Mouse (Mus musculus) thymus, postnatal 4 days (tissue): ENCODE data around the gene Nxph4.
A peak's percentile ranks its signal among the peaks of the same experiment; 100 is the strongest.

Experiments
- DNase-seq: peaks from one replicate; pipeline ENCODE4 v3.0.0; 2021

Nxph4 gene

DNA sequence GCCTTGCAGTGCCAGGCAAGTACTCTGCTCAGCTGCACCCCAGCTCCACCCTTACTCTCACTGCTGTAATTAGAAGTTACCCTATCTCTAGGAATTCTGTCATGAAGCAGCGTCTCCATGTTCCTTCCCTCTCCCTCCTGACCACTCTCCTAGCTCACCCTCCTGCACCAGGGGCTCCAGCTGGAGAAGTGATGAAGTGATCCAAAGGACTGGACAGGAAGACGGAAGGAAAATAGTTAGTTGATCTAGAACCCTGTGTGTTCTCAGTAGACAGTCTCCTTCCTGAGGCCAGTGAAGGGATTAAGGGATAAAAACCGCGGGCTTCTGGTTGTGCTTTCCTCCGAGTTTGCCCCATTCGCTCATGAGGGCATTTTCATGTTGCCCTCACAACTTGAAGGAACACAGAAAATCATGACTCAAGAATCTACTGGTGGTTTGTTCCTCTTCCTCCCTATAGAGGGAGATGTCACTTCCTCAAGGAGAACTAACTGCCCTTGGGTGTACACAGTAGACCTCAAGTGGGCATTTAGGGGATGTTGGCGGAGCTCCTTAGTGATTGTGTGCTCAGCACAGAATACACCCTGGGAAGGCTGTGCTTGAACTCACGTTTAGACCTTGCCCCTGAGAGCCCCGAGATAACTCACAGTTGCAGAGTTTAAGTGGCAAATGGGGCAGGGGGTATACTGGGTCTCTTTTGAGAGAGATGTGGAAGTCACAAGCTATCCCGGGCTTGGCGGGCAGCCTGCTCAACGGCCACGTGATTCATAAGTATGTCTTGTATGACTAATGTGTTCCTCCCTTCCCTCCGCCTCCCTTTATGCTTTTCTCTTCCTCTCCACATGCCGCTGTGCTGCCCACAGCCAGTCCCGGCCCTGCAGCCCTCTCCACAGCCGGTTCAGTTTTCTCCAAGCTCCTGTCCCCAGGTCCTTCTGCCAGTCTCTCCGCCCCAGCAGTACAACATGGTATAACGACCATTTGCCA, 53.2 kb downstream of the Nxph4 start:
- no peak for DNase-seq

DNA sequence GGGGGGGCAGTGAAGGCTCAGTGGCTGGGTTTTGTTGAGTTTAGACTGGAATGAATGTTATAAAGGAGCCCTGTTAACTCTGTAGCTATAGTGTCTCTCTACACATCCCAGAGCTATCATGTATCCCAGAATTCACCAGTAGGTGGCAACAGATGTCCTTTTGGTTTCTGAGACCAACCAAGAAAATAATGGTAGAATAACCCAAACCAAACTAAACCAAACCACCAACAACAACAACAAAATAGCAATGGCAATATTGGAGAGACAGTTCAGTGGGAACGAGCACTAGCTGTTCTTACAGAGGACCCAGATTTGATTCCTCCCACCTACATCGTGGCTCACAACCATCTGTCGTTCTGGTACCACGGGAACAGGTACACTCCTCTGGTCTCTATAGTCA, 55.2 kb downstream of the Nxph4 start:
- peak; percentile 24 for DNase-seq

- DNase-seq, result no peak
Measured at GRCm38 (mm10) chr10:127477301-127477700, 57.1 kb downstream of the Nxph4 start.

- DNase-seq, result no peak
Measured at GRCm38 (mm10) chr10:127476541-127476940, 57.8 kb downstream of the Nxph4 start.
